Mouse (Mus musculus): ENCODE data around the gene Gm7929. TPM values are rescaled to one million over a fixed set of nuclear protein-coding genes. Genes with fewer than 3 reads are reported as not detected.
"Not testable (repeated sequence)": the region's sequence is repeated elsewhere in the genome, so short reads cannot be mapped to it uniquely, and the experiment has no call there.

Gene Gm7929
- not detected for total RNA-seq (2018; cell fraction: chromatin; rRNA removed)
- not detected for total RNA-seq (2018; cell fraction: cytosol; rRNA removed)
- not detected for total RNA-seq (2018; cell fraction: nucleus; rRNA removed)
- not detected in 3 replicates for polyA plus RNA-seq (2018)

DNA sequence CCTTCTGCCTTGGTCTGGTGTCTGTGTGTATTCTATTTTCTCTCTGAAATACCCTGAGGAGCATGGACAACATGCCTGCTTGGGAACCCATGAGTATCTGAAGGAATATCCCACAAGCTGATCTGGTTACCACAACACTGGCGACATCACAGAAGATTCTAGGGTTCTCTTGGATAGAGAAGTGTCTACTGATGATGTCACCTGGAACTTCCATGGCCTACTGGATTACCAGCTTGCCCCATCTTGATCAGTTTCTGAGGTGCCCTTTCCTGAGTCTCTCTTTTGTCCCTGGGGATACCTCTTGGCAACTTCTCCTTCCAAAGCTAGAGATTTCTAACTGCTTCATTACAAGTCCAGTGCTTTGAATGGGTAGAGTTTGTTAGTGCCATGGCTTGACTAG is at the start of gene Gm7929:
TSS of gene Gm7929 (minus strand) at position 101 of the 400 bp plus-strand sequence.
- not testable (repeated sequence) for H3K4me3 ChIP-seq (ENCODE audit: inconsistent target); H3K27ac ChIP-seq; H3K79me2 ChIP-seq (ENCODE audit: inconsistent target); H3K36me3 ChIP-seq (ENCODE audit: inconsistent target)
- no CpG with 5 or more reads among the region's 1 CpGs for WGBS (ENCODE audit: missing documents)

DNA sequence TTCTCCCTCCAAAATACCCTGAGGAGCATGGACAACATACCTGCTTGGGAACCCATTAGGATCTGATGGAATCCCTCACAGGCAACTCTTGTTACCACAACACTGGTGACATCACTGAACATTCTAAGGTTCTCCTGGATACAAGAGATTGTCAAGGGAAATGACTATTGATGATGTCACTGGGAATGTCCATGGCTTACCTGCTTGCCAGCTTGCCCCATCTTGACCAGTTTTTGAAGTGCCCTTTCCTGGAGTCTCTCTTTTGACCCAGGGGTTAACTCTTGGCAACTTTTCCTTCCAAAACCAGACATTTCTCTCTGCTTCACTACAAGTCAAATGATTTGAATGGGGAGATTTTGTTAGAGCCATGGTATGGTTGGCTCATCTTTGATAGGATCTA is 21.9 kb upstream of the Gm7929 start, which contains the start of gene Gm47189:
TSS of gene Gm47189 (minus strand) at position 101 of the 400 bp plus-strand sequence.
- H3K4me3 ChIP-seq (ENCODE audit: inconsistent target); H3K27ac ChIP-seq; H3K36me3 ChIP-seq (ENCODE audit: inconsistent target); H3K79me2 ChIP-seq (ENCODE audit: inconsistent target): not testable (repeated sequence)

DNA sequence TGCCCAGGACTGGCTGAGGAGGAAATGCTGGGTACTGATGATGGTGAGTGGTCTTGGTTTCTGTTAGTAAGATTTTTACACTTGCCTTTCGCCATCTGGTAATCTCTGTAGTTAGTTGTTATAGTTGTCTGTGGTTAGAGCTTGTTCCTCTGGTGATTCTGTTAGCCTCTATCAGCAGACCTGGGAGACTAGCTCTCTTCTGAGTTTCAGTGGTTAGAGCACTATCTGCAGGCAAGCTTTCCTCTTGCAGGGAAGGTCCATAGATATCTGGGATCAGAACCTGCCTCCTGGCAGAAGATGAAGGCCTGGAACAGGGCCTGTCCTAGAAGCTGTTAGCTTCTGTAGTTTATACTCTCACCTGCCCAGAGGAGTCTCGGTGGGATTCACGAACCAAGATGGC is 5.5 kb upstream of the Gm7929 start:
- no CpG with 5 or more reads among the region's 3 CpGs for WGBS (ENCODE audit: missing documents)
- H3K27ac ChIP-seq; H3K4me3 ChIP-seq (ENCODE audit: inconsistent target); H3K36me3 ChIP-seq (ENCODE audit: inconsistent target); H3K79me2 ChIP-seq (ENCODE audit: inconsistent target): not testable (repeated sequence)

DNA sequence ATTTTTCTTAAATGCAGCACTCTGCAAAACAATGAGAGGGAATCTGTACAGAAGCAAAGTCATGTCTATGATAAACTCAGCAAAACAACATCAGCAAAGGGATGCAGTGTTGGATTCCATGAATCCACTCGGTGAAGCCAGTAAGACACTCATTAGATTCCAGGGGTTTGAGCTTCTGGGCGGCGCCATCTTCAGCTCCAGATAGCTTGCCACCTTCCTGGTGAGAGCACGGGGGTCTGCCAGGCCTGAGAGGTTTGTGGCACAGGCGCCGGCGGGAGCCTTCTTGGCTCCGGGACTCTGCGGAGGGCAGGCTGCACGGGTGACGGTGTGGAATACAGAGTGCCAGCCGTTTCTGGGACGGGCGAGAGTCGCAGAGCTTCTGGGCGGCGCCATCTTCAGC is 27.0 kb downstream of the Gm7929 start:
- WGBS (ENCODE audit: missing documents), result 74% methylated on average over 4 of the region's 17 CpGs
- H3K4me3 ChIP-seq (ENCODE audit: inconsistent target); H3K27ac ChIP-seq; H3K36me3 ChIP-seq (ENCODE audit: inconsistent target); H3K79me2 ChIP-seq (ENCODE audit: inconsistent target): not testable (repeated sequence)

DNA sequence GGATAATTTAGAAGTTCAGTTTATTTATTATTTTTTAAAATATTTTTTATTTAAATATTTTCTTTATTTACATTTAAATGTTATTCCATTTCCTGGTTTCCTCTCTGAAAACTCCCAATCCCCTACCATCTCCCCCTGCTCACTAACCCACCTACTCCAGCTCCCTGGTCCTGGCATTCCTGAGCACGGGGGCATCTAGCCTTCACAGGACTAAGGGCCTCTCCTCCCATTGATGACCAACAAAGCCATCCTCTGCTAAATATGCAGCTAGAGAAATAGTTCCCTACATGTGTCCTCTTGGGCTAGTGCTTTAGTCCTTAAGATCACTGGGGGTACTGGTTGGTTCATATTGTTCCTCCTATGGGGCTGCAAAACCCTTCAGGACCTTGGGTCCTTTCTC is 33.2 kb downstream of the Gm7929 start:
- H3K36me3 ChIP-seq (ENCODE audit: inconsistent target); H3K27ac ChIP-seq; H3K79me2 ChIP-seq (ENCODE audit: inconsistent target); H3K4me3 ChIP-seq (ENCODE audit: inconsistent target): not testable (repeated sequence)
- WGBS (ENCODE audit: missing documents), result 77% methylated on average over 1 of the region's 1 CpGs

DNA sequence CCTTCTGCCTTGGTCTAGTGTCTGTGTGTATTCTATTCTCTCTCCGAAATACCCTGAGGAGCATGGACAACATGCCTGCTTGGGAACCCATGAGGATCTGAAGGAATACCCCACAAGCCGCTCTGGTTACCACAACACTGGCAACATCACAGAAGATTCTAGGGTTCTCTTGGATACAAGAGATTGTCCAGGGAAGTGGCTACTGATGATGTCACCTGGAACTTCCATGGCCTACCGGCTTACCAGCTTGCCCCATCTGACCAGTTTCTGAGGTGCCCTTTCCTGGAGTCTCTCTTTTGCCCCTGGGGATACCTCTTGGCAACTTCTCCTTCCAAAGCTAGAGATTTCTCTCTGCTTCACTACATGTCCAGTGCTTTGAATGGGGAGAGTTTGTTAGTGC is 48.6 kb downstream of the Gm7929 start, which contains the start of gene Gm8068:
TSS of gene Gm8068 (minus strand) at position 101 of the 400 bp plus-strand sequence.
- H3K4me3 ChIP-seq (ENCODE audit: inconsistent target); H3K36me3 ChIP-seq (ENCODE audit: inconsistent target); H3K27ac ChIP-seq; H3K79me2 ChIP-seq (ENCODE audit: inconsistent target): not testable (repeated sequence)
- WGBS (ENCODE audit: missing documents), result no CpG with 5 or more reads among the region's 3 CpGs

Other genes with a start within 250 kb of the Gm7929 start
- gene Gm7970, start 195.0 kb downstream of the Gm7929 start, polyA plus RNA-seq (2018), result not detected in 3 replicates
- gene 1700049E17Rik2, start 177.4 kb downstream of the Gm7929 start, polyA plus RNA-seq (2018), result not detected in 3 replicates
- not detected in 3 replicates for gene Gm3072, start 126.0 kb downstream of the Gm7929 start, polyA plus RNA-seq (2018)
- gene Gm3676, start 104.1 kb downstream of the Gm7929 start, polyA plus RNA-seq (2018), result not detected in 3 replicates
- gene Gm8068, start 48.7 kb downstream of the Gm7929 start, polyA plus RNA-seq (2018), result not detected in 3 replicates
- gene Gm47189, start 21.8 kb upstream of the Gm7929 start, polyA plus RNA-seq (2018), result not detected in 3 replicates
- gene Gm7980, start 156.7 kb upstream of the Gm7929 start, polyA plus RNA-seq (2018), result not detected in 3 replicates
- gene 1700049E17Rik1, start 174.3 kb upstream of the Gm7929 start, polyA plus RNA-seq (2018), result not detected in 3 replicates
- not detected in 3 replicates for gene 1700024B05Rik, start 193.4 kb upstream of the Gm7929 start, polyA plus RNA-seq (2018)
- gene Gm6401, start 217.3 kb upstream of the Gm7929 start, polyA plus RNA-seq (2018), result not detected in 3 replicates
- gene Gm3543, start 232.7 kb upstream of the Gm7929 start, polyA plus RNA-seq (2018), result not detected in 3 replicates

All from macrophage (primary cell).